Mouse (Mus musculus): ENCODE measurements around the gene Fam166b. TPM values are rescaled to one million over a fixed set of nuclear protein-coding genes. Genes with fewer than 3 reads are reported as not detected.

Gene Fam166b
- total RNA-seq, 1 experiment: 0.27 TPM

DNA sequence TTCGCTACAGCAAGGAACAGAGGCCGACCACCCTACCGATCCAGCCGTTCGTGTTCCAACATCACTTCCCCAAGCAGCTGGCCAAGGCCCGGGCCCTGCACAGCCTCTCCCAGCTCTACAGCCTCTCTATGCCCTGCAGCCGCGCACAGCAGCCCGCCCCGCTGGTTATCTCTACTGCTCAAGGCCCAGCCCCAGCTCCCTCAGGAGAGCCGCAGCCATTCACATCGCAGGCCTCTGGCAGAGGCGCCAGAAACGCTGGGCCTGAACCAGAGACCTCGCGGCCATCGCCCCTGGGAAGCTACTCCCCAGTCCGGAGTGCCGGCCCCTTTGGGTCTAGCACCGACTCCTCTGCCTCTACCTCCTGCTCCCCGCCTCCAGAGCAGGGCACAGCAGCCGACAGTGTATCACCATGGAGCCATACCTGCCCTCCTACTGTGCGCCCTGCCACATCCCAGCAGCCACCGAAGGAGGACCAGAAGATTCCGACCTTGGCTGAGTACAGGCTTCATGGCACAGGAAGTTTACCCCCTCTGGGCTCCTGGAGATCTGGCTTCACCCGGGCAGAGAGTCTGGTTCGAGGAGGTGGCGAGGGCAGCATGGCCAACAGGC, 7.2 kb downstream of the Fam166b start:
- Histone ChIP-seq H3K36me3 (ENCODE audit: control insufficient read depth, insufficient read depth, low read length, poor library complexity, severe bottlenecking) (peaks cover 12% of the 10 kb centered on the region; the same call in 1 of the 2 replicates), H3K27ac (ENCODE audit: insufficient read depth, low read depth, low read length, poor library complexity, severe bottlenecking) (no peak overlapping the region), H3K4me3 (ENCODE audit: insufficient read depth in 1 of 2, low read depth in 1 of 2, low read length in 2 of 2, poor library complexity in 1 of 2, severe bottlenecking in 1 of 2) (peak overlapping the region; percentile 22 to 37; a peak in 3 of 4 replicates), H3K4me1 (ENCODE audit: control insufficient read depth in 2 of 2, insufficient read depth in 2 of 2, low read length in 2 of 2, poor library complexity in 1 of 2) (peaks cover 0 to 16% of the 10 kb centered on the region in 2 experiments; a peak in 1 of 4 replicates), H3K9ac (ENCODE audit: insufficient read depth, low read depth, low read length, poor library complexity, severe bottlenecking) (no peak overlapping the region; the same call in 1 of the 2 replicates), H3K9me3 (ENCODE audit: control insufficient read depth, insufficient read depth, low read depth, low read length) (no peaks in the 10 kb centered on the region)
- in situ Hi-C loops (cut with MboI; ENCODE audit: low sequenced_read_pairs in 2 of 2, unreplicated experiment in 2 of 2): no loop called here
- no peak for DNase-seq (ENCODE audit: low read depth, low spot score)
- TF ChIP-seq CHD2 (IDR thresholded peaks at IDR 0.05; ENCODE audit: low read depth, low read length): no peak

DNA sequence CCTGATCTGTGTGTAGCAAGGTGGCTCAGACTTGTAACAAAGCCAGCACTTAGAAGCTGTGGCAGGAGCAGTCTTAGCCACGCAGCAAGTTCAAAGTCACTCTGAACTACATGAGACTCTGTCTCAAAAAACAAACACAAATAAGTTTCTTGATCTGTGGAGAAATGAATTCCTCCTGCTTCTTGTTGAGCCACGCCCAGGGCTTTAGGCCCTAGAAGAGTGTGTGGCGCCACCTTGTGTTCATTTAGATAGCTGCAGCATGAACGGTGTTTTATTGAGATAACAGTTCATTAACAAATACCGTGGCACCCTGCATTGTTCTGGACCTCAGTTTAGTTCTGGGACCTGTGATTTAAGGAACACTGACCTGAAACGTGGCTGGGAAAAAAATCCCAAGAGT, 8.6 kb downstream of the Fam166b start:
- Histone ChIP-seq H3K9me3 (ENCODE audit: control insufficient read depth, insufficient read depth, low read depth, low read length) (no peaks in the 10 kb centered on the region), H3K4me1 (ENCODE audit: control insufficient read depth in 2 of 2, insufficient read depth in 2 of 2, low read length in 2 of 2, poor library complexity in 1 of 2) (peaks cover 0 to 15% of the 10 kb centered on the region in 2 experiments; a peak in 1 of 4 replicates), H3K9ac (ENCODE audit: insufficient read depth, low read depth, low read length, poor library complexity, severe bottlenecking) (no peak overlapping the region), H3K36me3 (ENCODE audit: control insufficient read depth, insufficient read depth, low read length, poor library complexity, severe bottlenecking) (peaks cover 17% of the 10 kb centered on the region; the same call in 1 of the 2 replicates), H3K27ac (ENCODE audit: insufficient read depth, low read depth, low read length, poor library complexity, severe bottlenecking) (no peak overlapping the region), H3K4me3 (ENCODE audit: insufficient read depth in 1 of 2, low read depth in 1 of 2, low read length in 2 of 2, poor library complexity in 1 of 2, severe bottlenecking in 1 of 2) (no peak overlapping the region)
- in situ Hi-C loops (cut with MboI; ENCODE audit: low sequenced_read_pairs in 2 of 2, unreplicated experiment in 2 of 2): no loop called here
- TF ChIP-seq HCFC1 (IDR thresholded peaks at IDR 0.05; ENCODE audit: borderline replicate concordance, insufficient read depth, low read length) (no peak), MAFK (IDR thresholded peaks at IDR 0.05; ENCODE audit: insufficient read depth, low read depth, low read length) (no peak), ZC3H11A (IDR thresholded peaks at IDR 0.05; ENCODE audit: borderline replicate concordance, low read depth, low read length) (peak; percentile 85)
- no peak for DNase-seq (ENCODE audit: low read depth, low spot score)

DNA sequence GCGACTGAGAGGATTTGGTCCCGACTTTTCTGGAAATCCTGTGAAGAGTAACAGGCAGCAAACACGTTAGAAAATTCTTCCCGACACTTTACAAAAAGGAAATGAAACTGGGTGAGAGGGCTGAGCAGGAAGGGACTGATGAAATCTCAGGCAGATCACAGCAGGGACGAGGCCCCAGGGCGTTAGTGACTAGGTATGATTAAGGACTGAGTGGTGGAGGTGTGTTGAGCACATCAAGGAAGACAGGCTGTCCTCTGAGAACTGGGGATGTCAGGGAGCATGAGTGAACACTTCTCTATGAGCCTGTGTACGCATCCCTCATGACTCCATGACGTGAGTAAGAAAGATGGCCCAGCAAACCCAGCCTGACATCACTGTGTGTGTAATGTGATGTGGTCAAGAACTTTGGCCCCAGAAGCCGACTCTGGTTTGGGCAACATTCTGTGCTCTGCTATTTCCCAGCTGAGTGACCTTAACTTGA, 9.1 kb downstream of the Fam166b start:
- Histone ChIP-seq H3K4me1 (ENCODE audit: control insufficient read depth in 2 of 2, insufficient read depth in 2 of 2, low read length in 2 of 2, poor library complexity in 1 of 2) (peaks cover 0 to 13% of the 10 kb centered on the region in 2 experiments; a peak in 1 of 4 replicates), H3K9me3 (ENCODE audit: control insufficient read depth, insufficient read depth, low read depth, low read length) (no peaks in the 10 kb centered on the region), H3K4me3 (ENCODE audit: insufficient read depth in 1 of 2, low read depth in 1 of 2, low read length in 2 of 2, poor library complexity in 1 of 2, severe bottlenecking in 1 of 2) (no peak overlapping the region), H3K27ac (ENCODE audit: insufficient read depth, low read depth, low read length, poor library complexity, severe bottlenecking) (no peak overlapping the region), H3K36me3 (ENCODE audit: control insufficient read depth, insufficient read depth, low read length, poor library complexity, severe bottlenecking) (peaks cover 17% of the 10 kb centered on the region; the same call in 1 of the 2 replicates), H3K9ac (ENCODE audit: insufficient read depth, low read depth, low read length, poor library complexity, severe bottlenecking) (no peak overlapping the region)
- in situ Hi-C loops (cut with MboI; ENCODE audit: low sequenced_read_pairs in 2 of 2, unreplicated experiment in 2 of 2): no loop called here
- DNase-seq (ENCODE audit: low read depth, low spot score): no peak
- TF ChIP-seq HCFC1 (IDR thresholded peaks at IDR 0.05; ENCODE audit: borderline replicate concordance, insufficient read depth, low read length) (no peak), MAFK (IDR thresholded peaks at IDR 0.05; ENCODE audit: insufficient read depth, low read depth, low read length) (no peak), ZC3H11A (IDR thresholded peaks at IDR 0.05; ENCODE audit: borderline replicate concordance, low read depth, low read length) (no peak), CHD2 (IDR thresholded peaks at IDR 0.05; ENCODE audit: low read depth, low read length) (no peak), ZNF384 (IDR thresholded peaks at IDR 0.05; ENCODE audit: low read depth, low read length) (no peak)

DNA sequence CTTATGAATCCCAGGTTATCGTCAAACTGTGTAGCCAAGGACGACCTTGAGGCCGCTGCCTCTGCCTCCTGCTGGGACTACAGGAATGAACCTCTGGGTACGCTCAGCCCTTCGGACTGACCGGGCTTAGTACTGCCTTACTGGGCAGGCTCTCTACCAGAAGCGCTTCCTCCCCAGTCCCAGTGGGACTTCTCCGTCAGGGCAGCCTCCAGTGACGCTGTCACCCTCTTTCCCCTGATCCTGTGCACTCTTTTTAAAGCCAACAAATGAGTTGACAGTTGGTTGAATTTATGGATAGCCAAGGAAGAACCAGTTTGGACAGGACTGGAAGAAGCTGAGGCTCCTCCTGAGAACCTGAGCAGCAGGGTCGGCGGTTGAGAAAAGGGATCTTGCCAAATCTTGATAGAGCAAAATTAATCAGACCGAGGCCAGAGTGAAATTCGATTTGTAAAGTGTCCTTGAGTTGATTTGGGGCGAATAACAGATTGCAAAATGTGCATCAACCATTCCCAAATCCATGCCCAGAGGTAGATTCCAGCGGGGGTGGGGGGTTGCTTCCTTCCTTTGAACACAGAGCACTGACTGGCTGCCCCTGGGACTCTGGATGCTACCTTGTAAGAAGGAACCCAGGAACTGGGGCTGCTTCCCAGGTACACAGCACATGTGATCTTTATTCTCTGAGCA, 9.8 kb downstream of the Fam166b start:
- H3K4me1 ChIP-seq (ENCODE audit: control insufficient read depth in 2 of 2, insufficient read depth in 2 of 2, low read length in 2 of 2, poor library complexity in 1 of 2): peaks cover 0 to 13% of the 10 kb centered on the region in 2 experiments; a peak in 1 of 4 replicates
- no peaks in the 10 kb centered on the region for H3K9me3 ChIP-seq (ENCODE audit: control insufficient read depth, insufficient read depth, low read depth, low read length)
- DNase-seq (ENCODE audit: low read depth, low spot score): no peak
- TF ChIP-seq MAFK (IDR thresholded peaks at IDR 0.05; ENCODE audit: insufficient read depth, low read depth, low read length) (no peak), ZNF384 (IDR thresholded peaks at IDR 0.05; ENCODE audit: low read depth, low read length) (no peak), ZC3H11A (IDR thresholded peaks at IDR 0.05; ENCODE audit: borderline replicate concordance, low read depth, low read length) (no peak), HCFC1 (IDR thresholded peaks at IDR 0.05; ENCODE audit: borderline replicate concordance, insufficient read depth, low read length) (no peak), CHD2 (IDR thresholded peaks at IDR 0.05; ENCODE audit: low read depth, low read length) (no peak)
- H3K36me3 ChIP-seq (ENCODE audit: control insufficient read depth, insufficient read depth, low read length, poor library complexity, severe bottlenecking): peaks cover 14% of the 10 kb centered on the region; the same call in 1 of the 2 replicates
- no peak overlapping the region for H3K27ac ChIP-seq (ENCODE audit: insufficient read depth, low read depth, low read length, poor library complexity, severe bottlenecking)
- no peak overlapping the region for H3K4me3 ChIP-seq (ENCODE audit: insufficient read depth in 1 of 2, low read depth in 1 of 2, low read length in 2 of 2, poor library complexity in 1 of 2, severe bottlenecking in 1 of 2)
- in situ Hi-C loops (cut with MboI; ENCODE audit: low sequenced_read_pairs in 2 of 2, unreplicated experiment in 2 of 2): no loop called here
- H3K9ac ChIP-seq (ENCODE audit: insufficient read depth, low read depth, low read length, poor library complexity, severe bottlenecking): no peak overlapping the region
